Mouse (Mus musculus) limb, embryonic 15.5 days (tissue): ENCODE data around the gene Stk40. TPM values are rescaled to one million over a fixed set of nuclear protein-coding genes. Genes with fewer than 3 reads are reported as not detected.
A peak's percentile ranks its signal among the peaks of the same experiment; 100 is the strongest.

Experiments
- ATAC-seq: fragments of 200-750 bp; cut with Nextera tagmentation; 2 replicates; pipeline ENCODE4 v1.8.0; 2017; ENCODE audit warnings: low read depth, moderate TSS enrichment; ENCODE audit not compliant: insufficient number of reproducible peaks, low FRiP score, low TSS enrichment
- H3K27ac ChIP-seq: fragments of 300-500 bp; sonication (generic); 2 replicates; pipeline ENCODE4 v1.5.1; 2015; ENCODE audit warnings: moderate library complexity, mild to moderate bottlenecking, inconsistent platforms
- H3K27me3 ChIP-seq: fragments of 300-500 bp; sonication (generic); 2 replicates; pipeline ENCODE4 v1.6.1; 2015; ENCODE audit warnings: inconsistent platforms
- H3K36me3 ChIP-seq: fragments of 300-500 bp; sonication (generic); 2 replicates; pipeline ENCODE4 v1.6.1; 2015; ENCODE audit warnings: inconsistent platforms
- H3K4me1 ChIP-seq: fragments of 300-500 bp; sonication (generic); 2 replicates; pipeline ENCODE4 v1.6.1; 2015; ENCODE audit warnings: inconsistent platforms
- H3K4me2 ChIP-seq: fragments of 300-500 bp; sonication (generic); 2 replicates; pipeline ENCODE4 v1.6.1; 2015; ENCODE audit warnings: mild to moderate bottlenecking, inconsistent platforms
- H3K4me3 ChIP-seq: fragments of 300-500 bp; sonication (generic); 2 replicates; pipeline ENCODE4 v1.5.1; 2015; ENCODE audit warnings: mild to moderate bottlenecking, inconsistent platforms
- H3K9ac ChIP-seq: fragments of 300-500 bp; sonication (generic); 2 replicates; pipeline ENCODE4 v1.6.1; 2015; ENCODE audit warnings: inconsistent platforms
- H3K9me3 ChIP-seq: fragments of 300-500 bp; sonication (generic); 2 replicates; pipeline ENCODE4 v1.6.1; 2016; ENCODE audit warnings: inconsistent platforms
- WGBS: fragments of 180-500 bp; shearing (Covaris S2); methylation state at CpG from one replicate; pipeline ENCODE4 v1.1.7; 2015; 5-methylcytosine and 5-hydroxymethylcytosine counted together
- polyA plus RNA-seq: library from polyadenylated mRNA; unstranded; fragments of >200 nt; fragmentation: Nextera tagmentation; extraction: Ambion mirVana; gene quantifications from 2 replicates; pipeline ENCODE4 v1.2.1, GENCODE M21; 2015

Gene Stk40
- polyA plus RNA-seq, 1 experiment from 2014 or later: 35.4 TPM

GRCm38 (mm10) chr4:126115411-126115810, 11.7 kb downstream of the Stk40 start:
- Histone ChIP-seq H3K4me3 (no peak overlapping the region), H3K9me3 (no peaks in the 10 kb centered on the region), H3K4me1 (peaks cover 24% of the 10 kb centered on the region), H3K4me2 (no peak overlapping the region), H3K36me3 (no peaks in the 10 kb centered on the region), H3K9ac (no peak overlapping the region), H3K27me3 (no peaks in the 10 kb centered on the region), H3K27ac (no peak overlapping the region)
- no peak for ATAC-seq
- WGBS: 90% methylated on average over 9 of the region's 9 CpGs

- WGBS: 63% methylated on average over 6 of the region's 6 CpGs
- H3K27me3 ChIP-seq: no peaks in the 10 kb centered on the region
These were observed 12.2 kb downstream of the Stk40 start for GRCm38 (mm10) chr4:126115871-126116521.

GRCm38 (mm10) chr4:126117116-126117515, 13.4 kb downstream of the Stk40 start:
- Histone ChIP-seq H3K9me3 (no peaks in the 10 kb centered on the region), H3K36me3 (peaks cover 3% of the 10 kb centered on the region; the same call in 1 of the 2 replicates), H3K4me3 (no peak overlapping the region), H3K4me2 (no peak overlapping the region), H3K9ac (no peak overlapping the region), H3K27me3 (no peaks in the 10 kb centered on the region), H3K4me1 (peaks cover 13% of the 10 kb centered on the region), H3K27ac (no peak overlapping the region)
- 82% methylated on average over 8 of the region's 8 CpGs for WGBS
- ATAC-seq: no peak

More at GRCm38 (mm10) chr4:126115871-126116521, 12.2 kb downstream of the Stk40 start:
- Histone ChIP-seq H3K4me3 (no peak overlapping the region), H3K27ac (peak overlapping the region; percentile 22; the same call in 1 of the 2 replicates), H3K4me2 (no peak overlapping the region), H3K9ac (no peak overlapping the region), H3K36me3 (peaks cover 2% of the 10 kb centered on the region; the same call in 1 of the 2 replicates), H3K9me3 (no peaks in the 10 kb centered on the region), H3K4me1 (peaks cover 19% of the 10 kb centered on the region)
- no peak for ATAC-seq

GRCm38 (mm10) chr4:126118651-126119050, 14.9 kb downstream of the Stk40 start:
- Histone ChIP-seq H3K27me3 (no peaks in the 10 kb centered on the region), H3K4me2 (no peak overlapping the region), H3K4me3 (no peak overlapping the region), H3K9ac (no peak overlapping the region), H3K27ac (no peak overlapping the region), H3K36me3 (peaks cover 4% of the 10 kb centered on the region; the same call in 1 of the 2 replicates), H3K4me1 (peaks cover 10% of the 10 kb centered on the region; the same call in 1 of the 2 replicates), H3K9me3 (no peaks in the 10 kb centered on the region)
- ATAC-seq: no peak
- 80% methylated on average over 4 of the region's 4 CpGs for WGBS

GRCm38 (mm10) chr4:126119051-126119450, 15.3 kb downstream of the Stk40 start:
- H3K36me3 ChIP-seq: peaks cover 8% of the 10 kb centered on the region; the same call in 1 of the 2 replicates
- H3K4me1 ChIP-seq: peaks cover 8% of the 10 kb centered on the region; the same call in 1 of the 2 replicates
- H3K4me2 ChIP-seq: no peak overlapping the region
- H3K27ac ChIP-seq: no peak overlapping the region
- no peak overlapping the region for H3K4me3 ChIP-seq
- no peak for ATAC-seq
- H3K27me3 ChIP-seq: no peaks in the 10 kb centered on the region
- H3K9ac ChIP-seq: no peak overlapping the region
- H3K9me3 ChIP-seq: no peaks in the 10 kb centered on the region
- WGBS: 95% methylated on average over 1 of the region's 1 CpGs

GRCm38 (mm10) chr4:126120052-126120451, 16.3 kb downstream of the Stk40 start:
- H3K9me3 ChIP-seq: no peaks in the 10 kb centered on the region
- WGBS: 81% methylated on average over 5 of the region's 5 CpGs
- H3K9ac ChIP-seq: no peak overlapping the region
- H3K27ac ChIP-seq: no peak overlapping the region
- H3K27me3 ChIP-seq: no peaks in the 10 kb centered on the region
- no peak for ATAC-seq
- H3K4me2 ChIP-seq: no peak overlapping the region
- H3K4me1 ChIP-seq: peaks cover 8% of the 10 kb centered on the region; the same call in 1 of the 2 replicates
- peaks cover 17% of the 10 kb centered on the region for H3K36me3 ChIP-seq
- no peak overlapping the region for H3K4me3 ChIP-seq

GRCm38 (mm10) chr4:126120506-126120905, 16.7 kb downstream of the Stk40 start:
- Histone ChIP-seq H3K4me1 (peaks cover 6% of the 10 kb centered on the region; the same call in 1 of the 2 replicates), H3K4me3 (no peak overlapping the region), H3K9me3 (no peaks in the 10 kb centered on the region), H3K9ac (no peak overlapping the region), H3K27ac (no peak overlapping the region), H3K36me3 (peaks cover 22% of the 10 kb centered on the region), H3K4me2 (no peak overlapping the region), H3K27me3 (no peaks in the 10 kb centered on the region)
- WGBS: 88% methylated on average over 2 of the region's 2 CpGs
- no peak for ATAC-seq

GRCm38 (mm10) chr4:126123309-126124040, 19.7 kb downstream of the Stk40 start:
- no peak overlapping the region for H3K4me2 ChIP-seq
- no peak overlapping the region for H3K9ac ChIP-seq
- H3K4me1 ChIP-seq: no peaks in the 10 kb centered on the region
- ATAC-seq: no peak
- H3K9me3 ChIP-seq: no peaks in the 10 kb centered on the region
- H3K4me3 ChIP-seq: no peak overlapping the region
- no peaks in the 10 kb centered on the region for H3K27me3 ChIP-seq
- 86% methylated on average over 10 of the region's 10 CpGs for WGBS
- H3K36me3 ChIP-seq: peaks cover 47% of the 10 kb centered on the region
- H3K27ac ChIP-seq: no peak overlapping the region

- peak overlapping the region; percentile 71 for H3K27ac ChIP-seq
- H3K36me3 ChIP-seq: peaks cover 66% of the 10 kb centered on the region
- no peak overlapping the region for H3K4me2 ChIP-seq
- no peaks in the 10 kb centered on the region for H3K9me3 ChIP-seq
- WGBS: 44% methylated on average over 11 of the region's 11 CpGs
- no peak for ATAC-seq
- H3K4me3 ChIP-seq: no peak overlapping the region
- H3K9ac ChIP-seq: no peak overlapping the region
- no peaks in the 10 kb centered on the region for H3K27me3 ChIP-seq
- peaks cover 34% of the 10 kb centered on the region for H3K4me1 ChIP-seq
These were observed 26.7 kb downstream of the Stk40 start for GRCm38 (mm10) chr4:126130502-126130901.

- no peak overlapping the region for H3K9ac ChIP-seq
- peaks cover 66% of the 10 kb centered on the region for H3K36me3 ChIP-seq
- no peaks in the 10 kb centered on the region for H3K9me3 ChIP-seq
- ATAC-seq: no peak
- no peak overlapping the region for H3K4me2 ChIP-seq
- H3K4me3 ChIP-seq: no peak overlapping the region
- no peaks in the 10 kb centered on the region for H3K27me3 ChIP-seq
- H3K27ac ChIP-seq: peak overlapping the region; percentile 77
- 43% methylated on average over 10 of the region's 10 CpGs for WGBS
- H3K4me1 ChIP-seq: peaks cover 34% of the 10 kb centered on the region
These were observed 27.7 kb downstream of the Stk40 start for GRCm38 (mm10) chr4:126131290-126132121.

GRCm38 (mm10) chr4:126132636-126133264, 29.0 kb downstream of the Stk40 start:
- Histone ChIP-seq H3K4me2 (no peak overlapping the region), H3K9ac (no peak overlapping the region), H3K36me3 (peaks cover 67% of the 10 kb centered on the region), H3K4me1 (peaks cover 34% of the 10 kb centered on the region), H3K27ac (peak overlapping the region; percentile 77), H3K4me3 (no peak overlapping the region), H3K9me3 (no peaks in the 10 kb centered on the region), H3K27me3 (no peaks in the 10 kb centered on the region)
- WGBS: 66% methylated on average over 6 of the region's 6 CpGs
- ATAC-seq: no peak
